Mouse (Mus musculus) midbrain, embryonic 11.5 days (tissue): ENCODE results near the gene Tspan5. TPM values are rescaled to one million over a fixed set of nuclear protein-coding genes. Genes with fewer than 3 reads are reported as not detected.
A peak's percentile ranks its signal among the peaks of the same experiment; 100 is the strongest.

Experiments
- ATAC-seq: fragments of 200-750 bp; cut with Nextera tagmentation; 2 replicates; pipeline ENCODE4 v1.8.0; 2017; ENCODE audit warnings: moderate TSS enrichment, moderate library complexity; ENCODE audit not compliant: low FRiP score
- DNase-seq: peaks from one replicate; pipeline ENCODE4 v3.0.0; 2015; ENCODE audit warnings: low spot score; ENCODE audit errors: missing footprints
- H3K27ac ChIP-seq: fragments of 300-500 bp; sonication (generic); 2 replicates; pipeline ENCODE4 v1.5.1; 2014; ENCODE audit warnings: low read depth, low read length
- H3K27me3 ChIP-seq: fragments of 300-500 bp; sonication (generic); 2 replicates; pipeline ENCODE4 v1.6.1; 2014; ENCODE audit warnings: mild to moderate bottlenecking, low read length, moderate library complexity, mixed read lengths; ENCODE audit not compliant: control insufficient read depth, insufficient read depth
- H3K36me3 ChIP-seq: fragments of 300-500 bp; sonication (generic); 2 replicates; pipeline ENCODE4 v1.6.1; 2014; ENCODE audit warnings: mild to moderate bottlenecking, low read length, moderate library complexity, mixed read lengths; ENCODE audit not compliant: control insufficient read depth, insufficient read depth
- H3K4me1 ChIP-seq: fragments of 300-500 bp; sonication (generic); 2 replicates; pipeline ENCODE4 v1.6.1; 2014; ENCODE audit warnings: low read length; ENCODE audit not compliant: control insufficient read depth, insufficient read depth
- H3K4me2 ChIP-seq: fragments of 300-500 bp; sonication (generic); 2 replicates; pipeline ENCODE4 v1.6.1; 2014; ENCODE audit warnings: mild to moderate bottlenecking, moderate library complexity
- H3K4me3 ChIP-seq: fragments of 300-500 bp; sonication (generic); 2 replicates; pipeline ENCODE4 v1.5.1; 2014; ENCODE audit warnings: low read depth, low read length
- H3K9ac ChIP-seq: fragments of 300-500 bp; sonication (generic); 2 replicates; pipeline ENCODE4 v1.6.1; 2014; ENCODE audit warnings: low read length
- H3K9me3 ChIP-seq: fragments of 300-500 bp; sonication (generic); 2 replicates; pipeline ENCODE4 v1.6.1; 2016; ENCODE audit warnings: low read length; ENCODE audit not compliant: control insufficient read depth
- WGBS: fragments of 180-500 bp; shearing (Covaris S2); extraction: QIAGEN DNeasy Blood & Tissue Kit; methylation state at CpG from one replicate; pipeline ENCODE4 v1.1.7; 2014; 5-methylcytosine and 5-hydroxymethylcytosine counted together
- polyA plus RNA-seq: library from polyadenylated mRNA; unstranded; fragments of >200 nt; fragmentation: Nextera tagmentation; extraction: Ambion mirVana; gene quantifications from 2 replicates; pipeline ENCODE4 v1.2.1, GENCODE M21; 2014

The Tspan5 gene
- polyA plus RNA-seq, 1 experiment from 2014 or later: 46.6 TPM

DNA sequence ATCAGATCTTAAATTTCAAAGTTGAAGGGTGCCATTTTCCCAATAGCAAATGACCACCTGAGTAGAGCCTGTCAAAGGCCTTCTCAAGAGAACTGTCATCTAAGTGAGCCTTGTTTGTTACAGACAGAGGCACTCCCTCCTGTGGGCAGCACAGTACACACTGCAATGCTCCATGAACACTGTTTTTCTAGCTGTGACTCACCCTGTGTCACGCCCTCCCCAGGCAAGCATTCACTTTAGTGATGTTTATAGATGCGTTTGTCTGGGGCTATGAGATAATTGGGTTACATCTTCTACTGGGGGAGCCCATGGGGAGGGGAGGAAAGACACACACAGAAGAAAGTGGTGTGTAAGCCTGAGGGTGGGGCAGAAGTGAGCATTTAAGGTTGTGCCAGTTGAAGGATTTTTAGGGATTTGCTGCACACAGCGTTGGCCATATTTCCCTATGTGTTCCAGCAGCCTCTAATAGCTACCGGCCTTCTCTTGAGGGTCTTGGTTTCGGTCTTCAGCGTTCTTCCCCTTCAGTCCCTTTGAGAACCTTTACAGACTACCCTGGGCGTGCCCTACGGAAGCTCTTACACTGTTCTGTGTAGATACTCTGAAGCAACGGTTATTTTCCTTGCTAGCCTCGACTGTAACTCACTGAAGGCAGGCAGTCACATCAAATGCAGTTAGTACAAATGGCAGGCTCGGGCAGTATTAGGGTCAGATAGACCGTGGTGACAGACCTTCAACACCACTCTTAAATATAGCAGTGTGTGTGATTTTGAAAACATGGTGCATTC is 29.7 kb downstream of the Tspan5 start:
- 84% methylated on average over 12 of the region's 12 CpGs for WGBS
- no peak overlapping the region for H3K9ac ChIP-seq
- peaks cover 8% of the 10 kb centered on the region for H3K4me1 ChIP-seq
- H3K9me3 ChIP-seq: no peaks in the 10 kb centered on the region
- no peak overlapping the region for H3K27ac ChIP-seq
- H3K4me2 ChIP-seq: no peak overlapping the region
- no peaks in the 10 kb centered on the region for H3K27me3 ChIP-seq
- ATAC-seq: no peak
- no peak for DNase-seq
- H3K36me3 ChIP-seq: no peaks in the 10 kb centered on the region; the same call in 1 of the 2 replicates
- no peak overlapping the region for H3K4me3 ChIP-seq

- Histone ChIP-seq H3K4me1 (peaks cover 6% of the 10 kb centered on the region; the same call in 1 of the 2 replicates), H3K27me3 (no peaks in the 10 kb centered on the region), H3K36me3 (no peaks in the 10 kb centered on the region; the same call in 1 of the 2 replicates), H3K4me3 (no peak overlapping the region), H3K9ac (no peak overlapping the region), H3K27ac (no peak overlapping the region), H3K4me2 (no peak overlapping the region), H3K9me3 (no peaks in the 10 kb centered on the region)
- ATAC-seq (no peak), DNase-seq (no peak)
- WGBS: 79% methylated on average over 9 of the region's 9 CpGs
These were observed 32.0 kb downstream of the Tspan5 start for GRCm38 (mm10) chr3:138773871-138774606.

DNA sequence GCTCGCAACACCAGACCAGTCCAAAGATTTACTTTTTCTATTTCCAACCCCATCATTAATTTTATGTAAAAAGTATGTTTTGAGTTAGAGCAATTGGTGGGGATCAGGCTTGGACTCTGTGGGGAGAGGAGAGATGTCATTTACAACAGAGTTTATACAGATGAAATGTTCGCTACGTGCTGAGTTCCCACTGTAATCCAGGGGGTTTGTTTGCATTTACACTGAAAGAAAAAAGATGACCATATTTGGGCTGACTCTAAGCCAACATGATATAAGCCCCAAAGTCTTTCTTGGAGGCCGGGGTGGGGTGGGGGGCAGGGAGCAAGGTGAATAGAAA is 32.6 kb downstream of the Tspan5 start:
- WGBS: 73% methylated on average over 4 of the region's 4 CpGs

DNA sequence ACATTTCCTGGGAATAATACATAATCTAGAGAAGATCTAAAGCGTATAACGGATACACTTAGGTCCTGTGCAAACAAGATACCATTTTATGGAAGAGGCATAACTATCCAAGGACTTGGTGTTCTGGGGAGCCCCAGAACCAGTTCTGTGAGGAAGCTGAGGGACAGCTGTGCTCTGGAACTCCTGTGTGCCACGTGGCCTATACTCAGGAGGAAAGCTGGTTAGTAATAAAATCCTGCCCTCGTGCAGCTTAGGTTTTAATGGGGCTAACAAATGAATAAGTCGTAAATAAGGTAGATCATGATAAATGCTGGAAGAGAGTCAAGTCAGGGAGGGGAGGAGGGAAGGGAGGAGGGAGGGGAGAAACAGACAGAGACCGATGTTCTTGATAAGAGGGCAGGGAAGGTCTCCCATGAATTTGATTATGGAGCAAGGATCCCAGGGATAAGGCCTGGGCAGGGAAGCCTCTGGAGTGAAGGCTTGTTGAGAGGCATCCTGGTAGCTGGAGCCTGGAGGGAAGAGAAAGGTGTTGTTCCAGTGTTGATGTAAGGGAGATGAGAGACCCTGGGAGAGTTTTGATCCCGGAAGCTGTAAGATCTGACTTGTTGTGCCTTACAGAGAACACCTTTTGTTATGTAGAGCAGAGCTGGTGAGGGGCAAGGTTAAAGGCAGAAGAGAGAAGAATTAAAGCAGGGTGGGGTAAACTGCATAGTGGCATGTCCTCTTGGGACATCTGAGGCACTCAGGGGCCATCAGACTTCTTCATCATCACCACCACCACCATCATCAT is 34.1 kb downstream of the Tspan5 start:
- ATAC-seq: no peak
- Histone ChIP-seq H3K36me3 (no peaks in the 10 kb centered on the region), H3K9me3 (no peaks in the 10 kb centered on the region), H3K4me2 (no peak overlapping the region), H3K4me3 (no peak overlapping the region), H3K27me3 (no peaks in the 10 kb centered on the region), H3K27ac (no peak overlapping the region), H3K9ac (no peak overlapping the region), H3K4me1 (peaks cover 8% of the 10 kb centered on the region; the same call in 1 of the 2 replicates)
- DNase-seq: no peak
- 85% methylated on average over 7 of the region's 7 CpGs for WGBS

More for the DNA sequence above, 32.6 kb downstream of the Tspan5 start:
- no peaks in the 10 kb centered on the region for H3K9me3 ChIP-seq
- no peaks in the 10 kb centered on the region for H3K27me3 ChIP-seq
- no peak for ATAC-seq
- H3K4me3 ChIP-seq: no peak overlapping the region
- no peaks in the 10 kb centered on the region; the same call in 1 of the 2 replicates for H3K36me3 ChIP-seq
- H3K9ac ChIP-seq: no peak overlapping the region
- H3K4me1 ChIP-seq: peaks cover 10% of the 10 kb centered on the region; the same call in 1 of the 2 replicates
- no peak overlapping the region for H3K4me2 ChIP-seq
- DNase-seq: no peak
- H3K27ac ChIP-seq: no peak overlapping the region

GRCm38 (mm10) chr3:138781492-138781891 is 39.5 kb downstream of the Tspan5 start:
- Histone ChIP-seq H3K4me3 (no peak overlapping the region), H3K27me3 (no peaks in the 10 kb centered on the region), H3K9ac (no peak overlapping the region), H3K9me3 (no peaks in the 10 kb centered on the region), H3K36me3 (no peaks in the 10 kb centered on the region), H3K4me2 (no peak overlapping the region), H3K27ac (no peak overlapping the region), H3K4me1 (peaks cover 12% of the 10 kb centered on the region)
- ATAC-seq (peak; percentile 40; the same call in 1 of the 2 replicates), DNase-seq (no peak)
- whole genome bisulfite sequencing: 83% methylated on average over 9 of the region's 9 CpGs

DNA sequence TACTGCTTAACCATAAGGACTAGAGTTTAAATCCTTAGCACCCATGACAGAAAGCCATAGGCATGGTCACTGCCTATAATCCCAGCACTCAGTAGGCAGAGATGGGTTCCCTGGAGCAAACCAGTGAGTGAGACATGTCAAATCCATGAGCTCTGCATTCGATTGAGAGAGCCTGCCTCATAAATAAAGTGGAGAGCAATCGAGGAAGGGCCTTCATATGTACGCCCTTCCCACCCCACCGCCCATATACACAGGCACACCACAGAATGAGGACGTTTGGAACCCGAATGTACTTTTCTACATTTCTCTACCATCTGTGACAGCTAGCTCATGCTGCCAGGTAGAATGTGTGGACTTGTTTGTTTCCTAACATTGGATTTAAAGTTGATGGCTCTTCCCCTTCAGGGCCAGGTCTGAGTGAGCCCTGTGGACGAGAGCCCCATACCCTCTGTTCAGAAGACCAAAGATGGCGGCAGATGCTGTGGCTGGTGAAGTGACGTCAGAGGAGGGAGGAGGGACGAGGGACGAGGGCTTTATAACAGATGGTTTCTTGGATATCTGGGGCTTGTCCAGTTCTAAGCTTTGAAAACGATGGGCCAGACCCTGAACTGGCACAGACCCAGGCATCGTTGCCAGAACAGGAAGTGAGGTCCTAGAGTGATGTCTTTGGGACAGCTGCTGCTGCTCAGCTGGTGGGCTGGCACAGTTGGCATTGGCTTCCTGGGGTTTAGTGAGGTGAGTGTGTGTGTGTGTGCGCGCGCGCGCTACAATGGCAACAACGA is 42.1 kb downstream of the Tspan5 start:
- no peak overlapping the region for H3K9ac ChIP-seq
- 90% methylated on average over 19 of the region's 19 CpGs for WGBS
- no peaks in the 10 kb centered on the region for H3K36me3 ChIP-seq
- no peak overlapping the region for H3K4me3 ChIP-seq
- no peaks in the 10 kb centered on the region for H3K9me3 ChIP-seq
- DNase-seq (no peak), ATAC-seq (no peak)
- H3K27ac ChIP-seq: no peak overlapping the region
- no peaks in the 10 kb centered on the region for H3K27me3 ChIP-seq
- peaks cover 12% of the 10 kb centered on the region for H3K4me1 ChIP-seq
- no peak overlapping the region for H3K4me2 ChIP-seq

- Histone ChIP-seq H3K4me3 (no peak overlapping the region), H3K4me1 (peaks cover 7% of the 10 kb centered on the region), H3K36me3 (no peaks in the 10 kb centered on the region), H3K27me3 (no peaks in the 10 kb centered on the region), H3K9ac (no peak overlapping the region), H3K9me3 (no peaks in the 10 kb centered on the region), H3K4me2 (no peak overlapping the region), H3K27ac (no peak overlapping the region)
- ATAC-seq: no peak
- no peak for DNase-seq
- WGBS: 93% methylated on average over 7 of the region's 7 CpGs
These were observed 42.6 kb downstream of the Tspan5 start for GRCm38 (mm10) chr3:138784641-138785025.

DNA sequence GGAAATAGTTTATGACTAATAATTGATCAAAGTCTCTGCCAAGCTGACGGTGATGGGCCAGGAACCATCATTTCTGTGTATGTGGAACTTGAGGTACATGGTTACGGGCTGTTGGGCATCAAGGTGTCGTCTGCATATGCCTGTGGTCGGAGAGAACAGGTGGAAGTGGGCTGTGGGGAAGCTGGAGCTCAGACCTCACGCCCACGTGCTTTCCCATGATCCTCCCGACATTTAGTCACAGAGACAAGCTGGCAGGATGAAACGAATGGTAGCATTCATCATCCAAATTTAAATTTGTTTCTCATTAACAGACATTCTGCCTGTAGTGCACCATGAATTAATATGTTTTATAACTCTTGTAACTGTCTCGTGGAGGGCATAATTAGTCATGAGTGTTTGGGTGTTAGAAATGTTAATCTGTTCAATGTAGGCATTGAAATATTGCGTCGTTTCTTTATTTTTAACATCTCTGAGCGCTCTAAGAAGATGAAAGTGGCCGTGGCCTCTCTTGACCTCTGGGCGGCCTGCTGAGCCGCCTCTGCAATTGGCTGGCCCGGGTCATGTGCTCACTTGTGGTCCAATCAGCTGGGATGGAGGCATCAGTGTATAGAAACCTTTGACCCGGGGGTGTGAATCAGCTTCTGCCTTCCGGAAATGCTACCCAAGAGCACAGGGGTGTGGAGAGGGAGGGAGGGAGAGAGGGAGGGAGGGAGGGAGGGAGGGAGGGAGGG is 45.9 kb downstream of the Tspan5 start:
- Histone ChIP-seq H3K4me1 (peaks cover 6% of the 10 kb centered on the region), H3K4me3 (no peak overlapping the region), H3K27me3 (no peaks in the 10 kb centered on the region), H3K36me3 (no peaks in the 10 kb centered on the region), H3K27ac (no peak overlapping the region), H3K9me3 (no peaks in the 10 kb centered on the region), H3K9ac (no peak overlapping the region), H3K4me2 (no peak overlapping the region)
- no peak for DNase-seq
- 91% methylated on average over 18 of the region's 18 CpGs for WGBS
- ATAC-seq: peak; percentile 45; the same call in 1 of the 2 replicates
